ENCODE assay signal across 9 mouse cellular contexts in genomic region chrX:86490309-86490708, GRCm38 (mm10).
A peak's percentile ranks its signal among the peaks of the same experiment; 100 is the strongest.
DNase-seq lines count a peak whose midpoint lies in the region; ATAC-seq and TF ChIP-seq lines count a peak whose summit lies in the region.
"Had no signal": no experiment of that assay in that cellular context is flagged by ENCODE, and none has a peak within 500 bp of the region (broad histone marks: within the 10 kb centered on the region; RNA-seq: fewer than 3 reads in every experiment).

No protein-coding gene starts in this region.

- H3K79me2 ChIP-seq in CH12.LX (replicated peaks; ENCODE audit: control insufficient read depth, extremely low read depth, insufficient read depth, poor library complexity, severe bottlenecking) = no peaks in the 10 kb centered on the region

- no peak for TF ChIP-seq EP300 in CH12.LX (IDR thresholded peaks at IDR 0.05; ENCODE audit: low read length)

- H3K9ac ChIP-seq in kidney, embryonic 15.5 days = no peak overlapping the region
- no peak overlapping the region for H3K9ac ChIP-seq in CH12.LX (ENCODE audit: insufficient read depth, low read depth)
- H3K9ac ChIP-seq in midbrain, embryonic 16.5 days (ENCODE audit: low read depth, low read length) = no peak overlapping the region
- H3K9ac ChIP-seq: embryonic facial prominence, embryonic 15.5 days had no signal

- TF ChIP-seq CTCF in kidney, adult 2 months (conservative IDR thresholded peaks at IDR 0.05; ENCODE audit: insufficient read depth, insufficient read length, low read depth, low read length) = peak; percentile 70
- peak in 1 of 2 experiments; percentile 64; a peak in 2 of 4 replicates for TF ChIP-seq CTCF in CH12.LX (conservative IDR thresholded peaks at IDR 0.05 in 1 of 2, IDR thresholded peaks at IDR 0.05 in 1 of 2; ENCODE audit: low read depth in 2 of 2, low read length in 2 of 2)

- no peak for TF ChIP-seq POLR2A in kidney, adult 2 months (IDR thresholded peaks at IDR 0.05; ENCODE audit: low read depth, low read length)
- TF ChIP-seq POLR2A in CH12.LX (IDR thresholded peaks at IDR 0.05; ENCODE audit: low read depth, low read length) = no peak

- no peak for ATAC-seq in kidney, embryonic 15.5 days (replicated peaks; ENCODE audit: low FRiP score)
- no peak for ATAC-seq in megakaryocyte, adult 5-6 weeks (ENCODE audit: poor library complexity, severe bottlenecking)
- no peak for ATAC-seq in midbrain, embryonic 16.5 days

- H3K9me3 ChIP-seq in kidney, embryonic 15.5 days (replicated peaks) = no peaks in the 10 kb centered on the region
- H3K9me3 ChIP-seq in CH12.LX (replicated peaks; ENCODE audit: low read length) = no peaks in the 10 kb centered on the region
- H3K9me3 ChIP-seq in midbrain, embryonic 16.5 days (replicated peaks; ENCODE audit: control insufficient read depth, low read length, poor library complexity, severe bottlenecking) = no peaks in the 10 kb centered on the region
- H3K9me3 ChIP-seq: embryonic facial prominence, embryonic 15.5 days had no signal

- no peaks in the 10 kb centered on the region for H3K36me3 ChIP-seq in kidney, adult 2 months (ENCODE audit: control insufficient read depth, insufficient read depth, low read length)
- no peaks in the 10 kb centered on the region for H3K36me3 ChIP-seq in kidney, embryonic 15.5 days
- H3K36me3 ChIP-seq in CH12.LX (replicated peaks in 1 of 2; ENCODE audit: control insufficient read depth in 1 of 2, insufficient read depth in 1 of 2, low read length in 1 of 2) = no peaks in the 10 kb centered on the region
- no peaks in the 10 kb centered on the region for H3K36me3 ChIP-seq in midbrain, embryonic 16.5 days (ENCODE audit: control insufficient read depth, insufficient read depth, low read length)
- H3K36me3 ChIP-seq: embryonic facial prominence, embryonic 15.5 days had no signal

- peak; percentile 21 for DNase-seq in kidney, adult 2 months
- DNase-seq in CH12.LX (ENCODE audit: extremely low read depth) = peak; percentile 17
- DNase-seq in WW6 (ENCODE audit: low read depth, low spot score) = peak; percentile 7
- peak; percentile 18 to 45 for DNase-seq in cerebellum, postnatal 25 days
- peak; percentile 3 for DNase-seq in lung, postnatal 10 days

- no peaks in the 10 kb centered on the region for H3K4me1 ChIP-seq in kidney, adult 2 months (ENCODE audit: control insufficient read depth, insufficient read depth, low read length)
- H3K4me1 ChIP-seq in kidney, embryonic 15.5 days = no peaks in the 10 kb centered on the region
- no peaks in the 10 kb centered on the region for H3K4me1 ChIP-seq in CH12.LX (ENCODE audit: control insufficient read depth in 1 of 2, insufficient read depth in 2 of 2)
- H3K4me1 ChIP-seq in midbrain, embryonic 16.5 days (ENCODE audit: control insufficient read depth, insufficient read depth, low read length) = no peaks in the 10 kb centered on the region
- H3K4me1 ChIP-seq: embryonic facial prominence, embryonic 15.5 days had no signal

- in situ Hi-C loops in CH12.LX (cut with MboI; ENCODE audit: low pct_ligation_motif_present, low pct_unique_long_range_greater_than_20kb, low sequenced_read_pairs) = no loop called here

- no peak overlapping the region for H3K27ac ChIP-seq in kidney, adult 2 months (ENCODE audit: insufficient read depth, low read depth, low read length)
- no peak overlapping the region for H3K27ac ChIP-seq in kidney, embryonic 15.5 days
- no peak overlapping the region for H3K27ac ChIP-seq in CH12.LX (ENCODE audit: insufficient read depth, low read depth)
- H3K27ac ChIP-seq in midbrain, embryonic 16.5 days (ENCODE audit: low read length) = no peak overlapping the region
- H3K27ac ChIP-seq: embryonic facial prominence, embryonic 15.5 days had no signal

- peak; percentile 71 for TF ChIP-seq RAD21 in CH12.LX (IDR thresholded peaks at IDR 0.05; ENCODE audit: low read depth, low read length)

- WGBS in kidney, adult 2 months = 5% methylated on average over 3 of the region's 3 CpGs
- 12% methylated on average over 3 of the region's 3 CpGs for WGBS in kidney, embryonic 15.5 days
- WGBS in midbrain, embryonic 16.5 days = 13% methylated on average over 3 of the region's 3 CpGs

- dilution Hi-C loops in CH12.LX (cut with MboI; ENCODE audit: extremely low pct_ligation_motif_present, extremely low pct_unique_long_range_greater_than_20kb, low sequenced_read_pairs) = no loop called here

- H3K27me3 ChIP-seq in kidney, adult 2 months (replicated peaks; ENCODE audit: control insufficient read depth, insufficient read depth, low read length) = no peaks in the 10 kb centered on the region
- no peaks in the 10 kb centered on the region for H3K27me3 ChIP-seq in kidney, embryonic 15.5 days
- no peaks in the 10 kb centered on the region for H3K27me3 ChIP-seq in CH12.LX (replicated peaks)
- H3K27me3 ChIP-seq in midbrain, embryonic 16.5 days (ENCODE audit: control insufficient read depth, insufficient read depth, low read depth, low read length) = no peaks in the 10 kb centered on the region
- H3K27me3 ChIP-seq: embryonic facial prominence, embryonic 15.5 days had no signal

- H3K4me3 ChIP-seq in kidney, adult 2 months (ENCODE audit: insufficient read depth, low read depth, low read length) = no peak overlapping the region
- H3K4me3 ChIP-seq in kidney, embryonic 15.5 days (replicated peaks) = no peak overlapping the region
- no peak overlapping the region for H3K4me3 ChIP-seq in CH12.LX (replicated peaks in 1 of 3; ENCODE audit: low read depth in 2 of 3, low read length in 2 of 3, poor library complexity in 1 of 3)
- H3K4me3 ChIP-seq in midbrain, embryonic 16.5 days (ENCODE audit: low read depth, low read length) = no peak overlapping the region
- H3K4me3 ChIP-seq: embryonic facial prominence, embryonic 15.5 days had no signal

- H3K4me2 ChIP-seq in kidney, embryonic 15.5 days = no peak overlapping the region
- H3K4me2 ChIP-seq in CH12.LX (ENCODE audit: insufficient read depth, low read depth, poor library complexity, severe bottlenecking) = no peak overlapping the region
- no peak overlapping the region for H3K4me2 ChIP-seq in midbrain, embryonic 16.5 days (ENCODE audit: low read length)
- H3K4me2 ChIP-seq: embryonic facial prominence, embryonic 15.5 days had no signal

TF ChIP-seq in CH12.LX, 34 proteins besides CTCF, POLR2A, EP300 and RAD21:
- TF ChIP-seq NELFE (IDR thresholded peaks at IDR 0.05; ENCODE audit: low read depth, low read length) (no peak), BHLHE40 (IDR thresholded peaks at IDR 0.05; ENCODE audit: low read depth, low read length) (peak; percentile 58; the same call in 1 of the 2 replicates), USF2 (conservative IDR thresholded peaks at IDR 0.05; ENCODE audit: low read depth, low read length) (no peak), SMC3 (IDR thresholded peaks at IDR 0.05; ENCODE audit: low read depth, low read length) (peak; percentile 52), ETS1 (conservative IDR thresholded peaks at IDR 0.05; ENCODE audit: low read depth, low read length) (no peak), USF1 (IDR thresholded peaks at IDR 0.05; ENCODE audit: low read depth, low read length) (no peak), IRF4 (IDR thresholded peaks at IDR 0.05; ENCODE audit: low read depth, low read length) (no peak), UBTF (IDR thresholded peaks at IDR 0.05; ENCODE audit: low read depth, low read length) (no peak), PAX5 (IDR thresholded peaks at IDR 0.05; ENCODE audit: low read length) (no peak), SIN3A (IDR thresholded peaks at IDR 0.05; ENCODE audit: low read length) (no peak)
TF ChIP-seq in CH12.LX: peak in this region for 2.
